In genomic region chr8:11001062-11001549, GRCm38 (mm10) we compare ENCODE assay signal across 8 mouse cellular contexts. TPM values are rescaled to one million over a fixed set of nuclear protein-coding genes. Genes with fewer than 3 reads are reported as not detected.
DNase-seq lines count a peak whose midpoint lies in the region; ATAC-seq lines count a peak whose summit lies in the region.

No protein-coding gene starts in this region.

- DNase-seq in right cerebral cortex, adult 18-20 months: peak; percentile 49
- no peak for DNase-seq in right cerebral cortex, postnatal 14 days
- DNase-seq in right cerebral cortex, postnatal 4 days: peak; percentile 22
- DNase-seq in ovary, postnatal 10 days (ENCODE audit: low spot score): no peak
- DNase-seq in adrenal gland, adult 18-20 months (ENCODE audit: low spot score in 2 of 2): no peak

- H3K9me3 ChIP-seq in erythroblast, embryonic 14.5 days (ENCODE audit: control insufficient read depth, low read length): no peaks in the 10 kb centered on the region
- no peaks in the 10 kb centered on the region for H3K9me3 ChIP-seq in hindbrain, embryonic 16.5 days (ENCODE audit: control insufficient read depth, low read length)
- H3K9me3 ChIP-seq in lung, embryonic 16.5 days (ENCODE audit: control insufficient read depth, low read length): no peaks in the 10 kb centered on the region

- peak overlapping the region; percentile 89 for H3K4me3 ChIP-seq in erythroblast, embryonic 14.5 days (replicated peaks)
- H3K4me3 ChIP-seq in hindbrain, embryonic 16.5 days (ENCODE audit: low read length): peak overlapping the region; percentile 83
- peak overlapping the region; percentile 5; the same call in 1 of the 2 replicates for H3K4me3 ChIP-seq in lung, embryonic 16.5 days (ENCODE audit: low read length)

- peaks cover 94% of the 10 kb centered on the region for H3K36me3 ChIP-seq in erythroblast, embryonic 14.5 days (ENCODE audit: control insufficient read depth)
- no peaks in the 10 kb centered on the region for H3K36me3 ChIP-seq in hindbrain, embryonic 16.5 days (ENCODE audit: control insufficient read depth, insufficient read depth, low read length)
- H3K36me3 ChIP-seq in lung, embryonic 16.5 days (ENCODE audit: control insufficient read depth, insufficient read depth, low read length): no peaks in the 10 kb centered on the region

- peak overlapping the region; percentile 90 for H3K4me2 ChIP-seq in hindbrain, embryonic 16.5 days (ENCODE audit: low read length)
- peak overlapping the region; percentile 88 for H3K4me2 ChIP-seq in lung, embryonic 16.5 days (ENCODE audit: low read depth, low read length)

- peak overlapping the region; percentile 49 for H3K9ac ChIP-seq in hindbrain, embryonic 16.5 days (ENCODE audit: low read depth, low read length)
- no peak overlapping the region for H3K9ac ChIP-seq in lung, embryonic 16.5 days (ENCODE audit: low read length)

- H3K4me1 ChIP-seq in erythroblast, embryonic 14.5 days (ENCODE audit: control insufficient read depth): peaks cover 96% of the 10 kb centered on the region
- H3K4me1 ChIP-seq in hindbrain, embryonic 16.5 days (ENCODE audit: control insufficient read depth, insufficient read depth, low read depth, low read length): peaks cover 61% of the 10 kb centered on the region
- peaks cover 67% of the 10 kb centered on the region for H3K4me1 ChIP-seq in lung, embryonic 16.5 days (replicated peaks; ENCODE audit: control insufficient read depth, insufficient read depth, low read length)

- H3K27ac ChIP-seq in hindbrain, embryonic 16.5 days (ENCODE audit: low read depth, low read length): peak overlapping the region; percentile 21; the same call in 1 of the 2 replicates
- peak overlapping the region; percentile 87 for H3K27ac ChIP-seq in lung, embryonic 16.5 days (ENCODE audit: low read length)

- WGBS in hindbrain, embryonic 16.5 days: 1% methylated on average over 6 of the region's 6 CpGs
- 6% methylated on average over 6 of the region's 6 CpGs for WGBS in lung, embryonic 16.5 days

- ATAC-seq in hindbrain, embryonic 16.5 days: no peak
- peak; percentile 69 for ATAC-seq in lung, embryonic 16.5 days (ENCODE audit: low read depth)

- H3K27me3 ChIP-seq in erythroblast, embryonic 14.5 days (ENCODE audit: control insufficient read depth): no peaks in the 10 kb centered on the region
- no peaks in the 10 kb centered on the region for H3K27me3 ChIP-seq in hindbrain, embryonic 16.5 days (replicated peaks; ENCODE audit: control insufficient read depth, insufficient read depth, low read length)
- H3K27me3 ChIP-seq in lung, embryonic 16.5 days (ENCODE audit: control insufficient read depth, insufficient read depth, low read depth, low read length): no peaks in the 10 kb centered on the region; the same call in 1 of the 2 replicates

RNA-seq across cellular contexts. Expression of gene Irs2, which starts 7.2 kb away (rescaled TPM):
- polyA plus RNA-seq in erythroblast, embryonic 14.5 days (2012): 2.8 and 3.3 TPM in 2 replicates
- polyA plus RNA-seq in hindbrain, embryonic 16.5 days (2015; fragmentation: Nextera tagmentation; extraction: Ambion mirVana): 4.1 and 4.6 TPM in 2 replicates
- polyA plus RNA-seq in lung, embryonic 16.5 days (2015; fragmentation: Nextera tagmentation; extraction: Ambion mirVana): 2.8 and 2.9 TPM in 2 replicates
- total RNA-seq in adrenal gland, adult 18-20 months (2021): 10 to 100 TPM; 34.3 to 52.8 TPM

Comparison
In these comparisons a context has a peak if more than half of its experiments do, and no peak if none do; other contexts are left out.
1. DNase-seq: peak in right cerebral cortex, adult 18-20 months (single experiment) and right cerebral cortex, postnatal 4 days (single experiment); none in right cerebral cortex, postnatal 14 days (single experiment), ovary, postnatal 10 days (single experiment) and adrenal gland, adult 18-20 months (0 of 2).
2. H3K4me3 ChIP-seq: peak in every context shown above with its lines; median percentile 89 in erythroblast, embryonic 14.5 days; 83 in hindbrain, embryonic 16.5 days; 5 in lung, embryonic 16.5 days.